Mouse (Mus musculus) ES-Bruce4 (cell line): ENCODE data around the gene Snip1.

Source experiments
- CTCF ChIP-seq: IDR thresholded peaks from one replicate; pipeline ENCODE4 v1.8.1; 2011; ENCODE audit warnings: low read depth, low read length
- EP300 ChIP-seq: IDR thresholded peaks from 2 replicates; pipeline ENCODE4 v1.6.1; 2011; ENCODE audit warnings: low read depth, low read length; ENCODE audit not compliant: insufficient read depth
- POLR2A ChIP-seq: IDR thresholded peaks from one replicate; pipeline ENCODE4 v1.8.1; 2011; ENCODE audit warnings: low read length; ENCODE audit not compliant: insufficient read depth

DNA sequence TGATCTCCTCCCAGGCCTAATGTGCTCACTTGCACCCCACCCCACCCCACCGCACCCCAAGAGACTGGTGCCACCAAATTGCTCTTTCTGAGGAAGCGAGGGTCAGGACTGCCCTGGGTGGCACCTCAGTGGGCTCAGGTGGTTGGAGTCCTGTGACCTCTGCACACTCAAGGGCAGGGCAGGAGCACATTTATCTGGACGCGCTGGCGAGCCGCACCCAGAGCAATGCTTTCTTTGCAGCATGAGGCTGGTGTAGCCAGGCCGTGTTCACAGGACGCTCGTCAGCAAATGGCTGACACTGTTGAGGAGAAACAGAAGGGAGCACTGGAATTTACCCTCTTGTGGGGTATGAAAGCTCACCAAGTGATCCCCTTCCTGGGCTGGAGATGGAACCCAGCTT lies 38.9 kb downstream of the Snip1 start:
- TF ChIP-seq POLR2A (no peak), EP300 (no peak), CTCF (no peak)
